Comparison of ENCODE assay signal across 8 mouse cellular contexts in the genomic region with DNA sequence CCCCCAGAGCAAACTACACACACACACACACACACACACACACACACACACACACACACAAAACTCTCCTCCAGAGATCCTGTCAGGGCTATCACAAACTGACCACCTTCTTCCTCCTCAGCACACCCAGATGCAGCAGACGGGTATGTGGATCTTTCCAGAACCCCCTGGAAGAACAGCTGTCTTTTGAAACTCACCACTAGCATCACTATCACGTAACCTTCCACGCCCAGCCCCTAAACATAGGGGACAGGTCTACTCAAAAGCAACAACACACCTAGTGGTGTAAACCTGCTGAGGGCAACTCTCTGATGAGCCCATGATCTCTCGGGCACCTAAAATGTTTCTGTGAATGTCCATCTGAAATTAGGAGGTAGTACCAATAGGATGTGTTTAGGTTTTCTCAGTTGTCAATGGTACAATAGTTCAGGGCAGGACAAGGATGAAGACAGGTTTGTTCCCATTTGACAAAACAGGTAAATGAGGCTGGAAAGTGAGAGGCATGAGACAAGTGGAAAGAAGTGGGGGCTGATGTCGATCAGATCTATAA. TPM values are rescaled to one million over a fixed set of nuclear protein-coding genes. Genes with fewer than 3 reads are reported as not detected.
DNase-seq lines count a peak whose midpoint lies in the region; ATAC-seq lines count a peak whose summit lies in the region.

No protein-coding gene starts in this region.

- H3K4me1 ChIP-seq in megakaryocyte, embryonic 14.5 days: peaks cover 89% of the 10 kb centered on the region
- peaks cover 9% of the 10 kb centered on the region; the same call in 1 of the 2 replicates for H3K4me1 ChIP-seq in limb, embryonic 11.5 days (ENCODE audit: control insufficient read depth, insufficient read depth, low read length)
- H3K4me1 ChIP-seq in stomach, embryonic 14.5 days (ENCODE audit: control insufficient read depth, insufficient read depth, low read length): peaks cover 10% of the 10 kb centered on the region; the same call in 1 of the 2 replicates

- no peaks in the 10 kb centered on the region for H3K27me3 ChIP-seq in megakaryocyte, embryonic 14.5 days (replicated peaks)
- no peaks in the 10 kb centered on the region for H3K27me3 ChIP-seq in limb, embryonic 11.5 days (ENCODE audit: control insufficient read depth, insufficient read depth, low read length)
- H3K27me3 ChIP-seq in stomach, embryonic 14.5 days (ENCODE audit: control insufficient read depth, insufficient read depth, low read length): no peaks in the 10 kb centered on the region

- no peak overlapping the region for H3K9ac ChIP-seq in limb, embryonic 11.5 days (ENCODE audit: low read length)
- no peak overlapping the region for H3K9ac ChIP-seq in stomach, embryonic 14.5 days (replicated peaks; ENCODE audit: low read depth, low read length)

- no peak overlapping the region for H3K27ac ChIP-seq in limb, embryonic 11.5 days (replicated peaks; ENCODE audit: low read depth, low read length)
- no peak overlapping the region for H3K27ac ChIP-seq in stomach, embryonic 14.5 days (ENCODE audit: low read length)

- DNase-seq in CD4-positive, CD25-positive, alpha-beta regulatory T cell, adult 2 months (ENCODE audit: low read depth, low spot score): peak; percentile 20
- no peak for DNase-seq in limb, embryonic 11.5 days (ENCODE audit: low spot score)
- no peak for DNase-seq in left cerebral cortex, adult 18-20 months (ENCODE audit: low spot score in 2 of 2)
- DNase-seq in adrenal gland, adult 8-10 months: no peak

- H3K4me3 ChIP-seq in megakaryocyte, embryonic 14.5 days (replicated peaks): peak overlapping the region; percentile 96
- no peak overlapping the region for H3K4me3 ChIP-seq in limb, embryonic 11.5 days (ENCODE audit: low read depth, low read length)
- peak overlapping the region; percentile 52 for H3K4me3 ChIP-seq in stomach, embryonic 14.5 days (ENCODE audit: low read depth, low read length)

- no peak for ATAC-seq in CD4-positive, CD25-positive, alpha-beta regulatory T cell, adult 4 months
- ATAC-seq in megakaryocyte, adult 5-6 weeks (ENCODE audit: poor library complexity, severe bottlenecking): no peak
- ATAC-seq in limb, embryonic 11.5 days (ENCODE audit: insufficient number of reproducible peaks, low FRiP score, low TSS enrichment, low read depth): no peak
- ATAC-seq in stomach, embryonic 14.5 days (ENCODE audit: insufficient number of reproducible peaks, insufficient read depth, low FRiP score, low read depth): no peak

- H3K4me2 ChIP-seq in limb, embryonic 11.5 days (ENCODE audit: low read depth, severe bottlenecking): peak overlapping the region; percentile 96; the same call in 1 of the 2 replicates
- H3K4me2 ChIP-seq in stomach, embryonic 14.5 days (replicated peaks; ENCODE audit: low read depth, low read length): peak overlapping the region; percentile 96

- WGBS in limb, embryonic 11.5 days: 75% methylated on average over 5 of the region's 5 CpGs
- 52% methylated on average over 5 of the region's 5 CpGs for WGBS in stomach, embryonic 14.5 days

- peaks cover 15% of the 10 kb centered on the region for H3K36me3 ChIP-seq in megakaryocyte, embryonic 14.5 days (replicated peaks; ENCODE audit: low read length)
- H3K36me3 ChIP-seq in limb, embryonic 11.5 days (ENCODE audit: control insufficient read depth, insufficient read depth, low read length): no peaks in the 10 kb centered on the region
- H3K36me3 ChIP-seq in stomach, embryonic 14.5 days (ENCODE audit: control insufficient read depth, insufficient read depth, low read length): no peaks in the 10 kb centered on the region

- H3K9me3 ChIP-seq in megakaryocyte, embryonic 14.5 days: no peaks in the 10 kb centered on the region
- H3K9me3 ChIP-seq in limb, embryonic 11.5 days (ENCODE audit: control insufficient read depth, low read length): no peaks in the 10 kb centered on the region
- H3K9me3 ChIP-seq in stomach, embryonic 14.5 days (ENCODE audit: control insufficient read depth, low read depth, low read length): no peaks in the 10 kb centered on the region

RNA-seq across cellular contexts. Expression of a gene that starts 1.8 kb away (rescaled TPM):
- 1 to 10 TPM; 1.3 to 4.4 TPM for polyA plus RNA-seq in CD4-positive, CD25-positive, alpha-beta regulatory T cell, adult 4 months (2017; shearing (Covaris generic))
- polyA plus RNA-seq in megakaryocyte, embryonic 14.5 days (2012; ENCODE audit: insufficient read depth, low replicate concordance): 13.5 and 15.9 TPM in 2 replicates
- total RNA-seq in megakaryocyte, adult 5-6 weeks (2015): 0.13 and 0.30 TPM in 2 replicates
- 0.22 and 2.0 TPM in 2 replicates for total RNA-seq in megakaryocyte, adult 5-6 weeks (2017)
- 5.2 and 6.4 TPM in 2 replicates for polyA plus RNA-seq in limb, embryonic 11.5 days (2014; fragmentation: Nextera tagmentation; extraction: Ambion mirVana)
- polyA plus RNA-seq in stomach, embryonic 14.5 days (2014; fragmentation: Nextera tagmentation; extraction: Ambion mirVana): 5.5 and 6.7 TPM in 2 replicates
- under 1 TPM; 0.21 to 0.37 TPM for total RNA-seq in left cerebral cortex, adult 18-20 months (2021)
- total RNA-seq in adrenal gland, adult 8-10 months (2022): 10 to 100 TPM in 1 of 4 experiments, 1 to 10 TPM in 3; 6.4 to 22.9 (median 7.2) TPM

RNA-seq across cellular contexts. Expression of a gene that starts 41.5 kb away (rescaled TPM):
- 10 to 100 TPM; 23.8 to 34.8 TPM for polyA plus RNA-seq in CD4-positive, CD25-positive, alpha-beta regulatory T cell, adult 4 months (2017; shearing (Covaris generic))
- polyA plus RNA-seq in megakaryocyte, embryonic 14.5 days (2012; ENCODE audit: insufficient read depth, low replicate concordance): 9.9 and 29.2 TPM in 2 replicates
- total RNA-seq in megakaryocyte, adult 5-6 weeks (2015): 3.9 and 4.1 TPM in 2 replicates
- 1.5 and 1.7 TPM in 2 replicates for total RNA-seq in megakaryocyte, adult 5-6 weeks (2017)
- polyA plus RNA-seq in limb, embryonic 11.5 days (2014; fragmentation: Nextera tagmentation; extraction: Ambion mirVana): 11.4 and 15.3 TPM in 2 replicates
- 15.1 and 16.2 TPM in 2 replicates for polyA plus RNA-seq in stomach, embryonic 14.5 days (2014; fragmentation: Nextera tagmentation; extraction: Ambion mirVana)
- 1 to 10 TPM; 4.1 to 4.3 TPM for total RNA-seq in left cerebral cortex, adult 18-20 months (2021)
- total RNA-seq in adrenal gland, adult 8-10 months (2022): 1 to 10 TPM; 7.8 to 9.4 (median 9.1) TPM
